Comparison of ENCODE assay signal across 22 mouse cellular contexts in the genomic region with DNA sequence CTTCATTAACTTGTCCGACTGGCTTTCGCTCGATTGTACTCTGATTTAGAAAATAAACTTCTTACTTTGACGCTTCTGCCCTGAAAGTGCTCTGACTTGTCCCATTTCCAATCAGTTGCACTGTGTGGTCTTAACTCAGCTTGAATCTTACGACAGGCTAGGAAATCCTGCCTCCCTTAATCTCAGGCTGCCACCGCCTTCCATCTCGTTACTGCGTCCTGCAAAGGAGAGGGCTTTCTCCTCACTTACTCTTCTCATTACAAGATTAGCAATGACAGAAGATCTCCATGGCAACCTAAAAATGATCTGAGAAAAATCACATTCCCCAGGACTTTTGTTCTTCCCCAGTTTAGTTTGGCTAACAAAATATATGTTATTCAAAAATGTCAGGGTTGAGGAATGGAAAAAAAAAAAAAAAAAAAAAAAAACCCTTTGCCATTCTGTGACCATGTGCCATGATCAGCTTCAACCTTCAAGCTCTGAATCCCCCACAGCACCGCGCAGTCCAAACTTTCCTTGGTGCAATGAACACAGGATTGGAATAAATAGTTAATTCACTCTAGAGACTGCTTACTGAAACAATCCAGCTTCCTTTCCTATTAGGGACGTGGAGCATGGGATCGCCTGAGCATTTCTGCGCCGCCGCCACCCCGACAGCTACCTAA.
DNase-seq lines count a peak whose midpoint lies in the region; ATAC-seq and TF ChIP-seq lines count a peak whose summit lies in the region.
"Had no signal": no experiment of that assay in that cellular context is flagged by ENCODE, and none has a peak within 500 bp of the region (broad histone marks: within the 10 kb centered on the region; RNA-seq: fewer than 3 reads in every experiment).

No protein-coding gene starts in this region.

- H3K9me3 ChIP-seq in forebrain, embryonic 13.5 days (replicated peaks), result no peaks in the 10 kb centered on the region
- H3K9me3 ChIP-seq in forebrain, embryonic 14.5 days (replicated peaks; ENCODE audit: control insufficient read depth, low read length), result 0 out of 2 replicates have a peak, but pooled peaks cover 4% of the 10 kb centered on the region
- no peaks in the 10 kb centered on the region for H3K9me3 ChIP-seq in CH12.LX (replicated peaks; ENCODE audit: low read length)
- H3K9me3 ChIP-seq in midbrain, embryonic 15.5 days, result peaks cover 4% of the 10 kb centered on the region; the same call in 1 of the 2 replicates
- H3K9me3 ChIP-seq in liver, embryonic 11.5 days (ENCODE audit: control insufficient read depth, low read length), result no peaks in the 10 kb centered on the region
- no peaks in the 10 kb centered on the region; the same call in 1 of the 2 replicates for H3K9me3 ChIP-seq in heart, embryonic 12.5 days (replicated peaks)
- H3K9me3 ChIP-seq: embryonic facial prominence, embryonic 12.5 days; heart, embryonic 15.5 days; liver, embryonic 15.5 days; neural tube, embryonic 15.5 days had no signal

- H3K4me3 ChIP-seq in forebrain, embryonic 13.5 days, result no peak overlapping the region
- H3K4me3 ChIP-seq in forebrain, embryonic 14.5 days (ENCODE audit: low read depth, low read length), result no peak overlapping the region
- H3K4me3 ChIP-seq in CH12.LX (replicated peaks in 1 of 3; ENCODE audit: low read depth in 2 of 3, low read length in 2 of 3, poor library complexity in 1 of 3), result no peak overlapping the region
- no peak overlapping the region for H3K4me3 ChIP-seq in midbrain, embryonic 15.5 days
- H3K4me3 ChIP-seq in liver, embryonic 11.5 days (ENCODE audit: low read depth, low read length), result no peak overlapping the region
- no peak overlapping the region for H3K4me3 ChIP-seq in heart, embryonic 12.5 days
- H3K4me3 ChIP-seq: embryonic facial prominence, embryonic 12.5 days; gastrocnemius, adult 2 months; heart, embryonic 15.5 days; hindbrain, embryonic 13.5 days; limb, embryonic 13.5 days; liver, embryonic 15.5 days; myocyte; neural tube, embryonic 15.5 days had no signal

- H3K79me2 ChIP-seq in CH12.LX (replicated peaks; ENCODE audit: control insufficient read depth, extremely low read depth, insufficient read depth, poor library complexity, severe bottlenecking), result no peaks in the 10 kb centered on the region

- 0 out of 2 replicates have a peak, but pooled peaks have one; percentile 33 for ATAC-seq in forebrain, embryonic 13.5 days
- no peak for ATAC-seq in forebrain, embryonic 14.5 days
- ATAC-seq in midbrain, embryonic 15.5 days (replicated peaks), result peak; percentile 70; the same call in 1 of the 2 replicates
- no peak for ATAC-seq in liver, embryonic 11.5 days (replicated peaks; ENCODE audit: low FRiP score)
- no peak for ATAC-seq in heart, embryonic 12.5 days (ENCODE audit: insufficient number of reproducible peaks, low FRiP score)
- ATAC-seq: intestine, embryonic 16.5 days had no signal

- dilution Hi-C loops in CH12.LX (cut with MboI; ENCODE audit: extremely low pct_ligation_motif_present, extremely low pct_unique_long_range_greater_than_20kb, low sequenced_read_pairs), result no loop called here

- TF ChIP-seq RAD21 in CH12.LX (IDR thresholded peaks at IDR 0.05; ENCODE audit: low read depth, low read length), result no peak

- H3K4me1 ChIP-seq in forebrain, embryonic 13.5 days, result peaks cover 4% of the 10 kb centered on the region; the same call in 1 of the 2 replicates
- H3K4me1 ChIP-seq in forebrain, embryonic 14.5 days (ENCODE audit: control insufficient read depth, insufficient read depth, low read length), result no peaks in the 10 kb centered on the region
- no peaks in the 10 kb centered on the region for H3K4me1 ChIP-seq in CH12.LX (ENCODE audit: control insufficient read depth in 1 of 2, insufficient read depth in 2 of 2)
- peaks cover 3% of the 10 kb centered on the region for H3K4me1 ChIP-seq in midbrain, embryonic 15.5 days
- no peaks in the 10 kb centered on the region for H3K4me1 ChIP-seq in liver, embryonic 11.5 days (replicated peaks; ENCODE audit: control insufficient read depth, insufficient read depth, low read length)
- no peaks in the 10 kb centered on the region for H3K4me1 ChIP-seq in heart, embryonic 12.5 days (replicated peaks)
- H3K4me1 ChIP-seq: embryonic facial prominence, embryonic 12.5 days; heart, embryonic 15.5 days; hindbrain, embryonic 13.5 days; limb, embryonic 13.5 days; liver, embryonic 15.5 days; neural tube, embryonic 15.5 days had no signal

- 33% methylated on average over 16 of the region's 16 CpGs for WGBS in forebrain, embryonic 13.5 days
- whole genome bisulfite sequencing in forebrain, embryonic 14.5 days, result 31% methylated on average over 16 of the region's 16 CpGs
- WGBS in midbrain, embryonic 15.5 days, result 27% methylated on average over 16 of the region's 16 CpGs
- WGBS in liver, embryonic 11.5 days, result 71% methylated on average over 16 of the region's 16 CpGs
- WGBS in heart, embryonic 12.5 days, result 63% methylated on average over 16 of the region's 16 CpGs

- no peak overlapping the region for H3K27ac ChIP-seq in forebrain, embryonic 13.5 days
- no peak overlapping the region for H3K27ac ChIP-seq in forebrain, embryonic 14.5 days (ENCODE audit: low read depth, low read length)
- no peak overlapping the region for H3K27ac ChIP-seq in CH12.LX (ENCODE audit: insufficient read depth, low read depth)
- H3K27ac ChIP-seq in midbrain, embryonic 15.5 days, result no peak overlapping the region
- H3K27ac ChIP-seq in liver, embryonic 11.5 days (ENCODE audit: low read depth, low read length), result no peak overlapping the region
- H3K27ac ChIP-seq in heart, embryonic 12.5 days (ENCODE audit: poor library complexity, severe bottlenecking), result no peak overlapping the region
- H3K27ac ChIP-seq: embryonic facial prominence, embryonic 12.5 days; gastrocnemius, adult 2 months; heart, embryonic 15.5 days; hindbrain, embryonic 13.5 days; limb, embryonic 13.5 days; liver, embryonic 15.5 days; neural tube, embryonic 15.5 days had no signal

- H3K27me3 ChIP-seq in forebrain, embryonic 13.5 days, result 0 out of 2 replicates have a peak, but pooled peaks cover 5% of the 10 kb centered on the region
- no peaks in the 10 kb centered on the region for H3K27me3 ChIP-seq in forebrain, embryonic 14.5 days (replicated peaks; ENCODE audit: control insufficient read depth, insufficient read depth, low read length)
- no peaks in the 10 kb centered on the region for H3K27me3 ChIP-seq in CH12.LX (replicated peaks)
- H3K27me3 ChIP-seq in midbrain, embryonic 15.5 days (replicated peaks), result no peaks in the 10 kb centered on the region
- no peaks in the 10 kb centered on the region for H3K27me3 ChIP-seq in liver, embryonic 11.5 days (replicated peaks; ENCODE audit: control insufficient read depth, insufficient read depth, low read length)
- no peaks in the 10 kb centered on the region for H3K27me3 ChIP-seq in heart, embryonic 12.5 days (replicated peaks)
- H3K27me3 ChIP-seq: embryonic facial prominence, embryonic 12.5 days; heart, embryonic 15.5 days; hindbrain, embryonic 13.5 days; limb, embryonic 13.5 days; liver, embryonic 15.5 days; neural tube, embryonic 15.5 days had no signal

- no peak overlapping the region for H3K9ac ChIP-seq in forebrain, embryonic 13.5 days
- H3K9ac ChIP-seq in forebrain, embryonic 14.5 days (ENCODE audit: low read length), result no peak overlapping the region
- H3K9ac ChIP-seq in CH12.LX (ENCODE audit: insufficient read depth, low read depth), result no peak overlapping the region
- H3K9ac ChIP-seq in midbrain, embryonic 15.5 days, result no peak overlapping the region
- no peak overlapping the region for H3K9ac ChIP-seq in liver, embryonic 11.5 days (ENCODE audit: low read depth, low read length)
- no peak overlapping the region for H3K9ac ChIP-seq in heart, embryonic 12.5 days
- H3K9ac ChIP-seq: embryonic facial prominence, embryonic 12.5 days; heart, embryonic 15.5 days; hindbrain, embryonic 13.5 days; limb, embryonic 13.5 days; liver, embryonic 15.5 days; neural tube, embryonic 15.5 days had no signal

- DNase-seq in forebrain, embryonic 14.5 days (ENCODE audit: low spot score), result no peak
- DNase-seq in CH12.LX (ENCODE audit: extremely low read depth), result no peak
- DNase-seq in embryo, embryonic 10.5 days (ENCODE audit: low spot score), result peak; percentile 22
- DNase-seq in liver, embryonic 11.5 days (ENCODE audit: low spot score), result no peak
- DNase-seq: adrenal gland, postnatal 25 days; cerebellum, postnatal 10 days; gastrocnemius, adult 2 months; lung, postnatal 10 days; right cerebral cortex, adult 18-20 months; spleen, adult 18-20 months; thymus, adult 18-20 months had no signal

- no peak overlapping the region for H3K4me2 ChIP-seq in forebrain, embryonic 13.5 days
- H3K4me2 ChIP-seq in forebrain, embryonic 14.5 days (ENCODE audit: low read length), result no peak overlapping the region
- H3K4me2 ChIP-seq in CH12.LX (ENCODE audit: insufficient read depth, low read depth, poor library complexity, severe bottlenecking), result no peak overlapping the region
- peak overlapping the region; percentile 28 for H3K4me2 ChIP-seq in midbrain, embryonic 15.5 days
- no peak overlapping the region for H3K4me2 ChIP-seq in liver, embryonic 11.5 days
- no peak overlapping the region for H3K4me2 ChIP-seq in heart, embryonic 12.5 days
- H3K4me2 ChIP-seq: embryonic facial prominence, embryonic 12.5 days; heart, embryonic 15.5 days; hindbrain, embryonic 13.5 days; limb, embryonic 13.5 days; liver, embryonic 15.5 days; neural tube, embryonic 15.5 days had no signal

- no peak for TF ChIP-seq POLR2A in CH12.LX (IDR thresholded peaks at IDR 0.05; ENCODE audit: low read depth, low read length)

- no peak for TF ChIP-seq CTCF in CH12.LX (conservative IDR thresholded peaks at IDR 0.05 in 1 of 2, IDR thresholded peaks at IDR 0.05 in 1 of 2; ENCODE audit: low read depth in 2 of 2, low read length in 2 of 2)

- no peaks in the 10 kb centered on the region for H3K36me3 ChIP-seq in forebrain, embryonic 13.5 days (ENCODE audit: poor library complexity, severe bottlenecking)
- no peaks in the 10 kb centered on the region for H3K36me3 ChIP-seq in forebrain, embryonic 14.5 days (ENCODE audit: control insufficient read depth, insufficient read depth, low read length)
- H3K36me3 ChIP-seq in CH12.LX (replicated peaks in 1 of 2; ENCODE audit: control insufficient read depth in 1 of 2, insufficient read depth in 1 of 2, low read length in 1 of 2), result no peaks in the 10 kb centered on the region
- H3K36me3 ChIP-seq in midbrain, embryonic 15.5 days (replicated peaks), result no peaks in the 10 kb centered on the region
- no peaks in the 10 kb centered on the region for H3K36me3 ChIP-seq in liver, embryonic 11.5 days (ENCODE audit: control insufficient read depth, insufficient read depth, low read length)
- no peaks in the 10 kb centered on the region for H3K36me3 ChIP-seq in heart, embryonic 12.5 days
- H3K36me3 ChIP-seq: embryonic facial prominence, embryonic 12.5 days; heart, embryonic 15.5 days; hindbrain, embryonic 13.5 days; limb, embryonic 13.5 days; liver, embryonic 15.5 days; neural tube, embryonic 15.5 days had no signal

- no peak for TF ChIP-seq EP300 in CH12.LX (IDR thresholded peaks at IDR 0.05; ENCODE audit: low read length)

- in situ Hi-C loops in CH12.LX (cut with MboI; ENCODE audit: low pct_ligation_motif_present, low pct_unique_long_range_greater_than_20kb, low sequenced_read_pairs), result no loop called here

TF ChIP-seq in CH12.LX, 34 proteins besides CTCF, POLR2A, EP300 and RAD21 (continues in another document):
- TF ChIP-seq KAT2A (IDR thresholded peaks at IDR 0.05; ENCODE audit: insufficient replicate concordance, low read length) (no peak), ZNF384 (IDR thresholded peaks at IDR 0.05; ENCODE audit: low read depth, low read length) (peak; percentile 61), ETS1 (conservative IDR thresholded peaks at IDR 0.05; ENCODE audit: low read depth, low read length) (no peak)

Comparison
In these comparisons a context has a peak if more than half of its experiments do, and no peak if none do; other contexts are left out.
1. ATAC-seq: peak in forebrain, embryonic 13.5 days (single experiment) and midbrain, embryonic 15.5 days (single experiment); none in forebrain, embryonic 14.5 days (single experiment), liver, embryonic 11.5 days (single experiment) and heart, embryonic 12.5 days (single experiment).